Mouse (Mus musculus): ENCODE data around the gene Ephb2. TPM values are rescaled to one million over a fixed set of nuclear protein-coding genes. Genes with fewer than 3 reads are reported as not detected.

Gene Ephb2
- polyA plus RNA-seq, 1 experiment from 2014 or later = 1.3 TPM

- H3K4me3 ChIP-seq = no peak overlapping the region
These were observed 169.8 kb downstream of the Ephb2 start for GRCm38 (mm10) chr4:136666002-136666401.

GRCm38 (mm10) chr4:136665068-136665467 is 170.7 kb downstream of the Ephb2 start:
- WGBS = 56% methylated on average over 9 of the region's 9 CpGs
- Histone ChIP-seq H3K4me2 (no peak overlapping the region), H3K27me3 (no peaks in the 10 kb centered on the region; the same call in 1 of the 2 replicates), H3K9me3 (replicated peaks) (no peaks in the 10 kb centered on the region), H3K36me3 (no peaks in the 10 kb centered on the region), H3K27ac (no peak overlapping the region), H3K4me3 (no peak overlapping the region), H3K9ac (no peak overlapping the region), H3K4me1 (replicated peaks) (0 out of 2 replicates have a peak, but pooled peaks cover 3% of the 10 kb centered on the region)
- no peak for ATAC-seq (replicated peaks; ENCODE audit: insufficient number of reproducible peaks, insufficient read depth, low FRiP score, low read depth)

More at GRCm38 (mm10) chr4:136666002-136666401, 169.8 kb downstream of the Ephb2 start:
- H3K4me1 ChIP-seq (replicated peaks) = 0 out of 2 replicates have a peak, but pooled peaks cover 3% of the 10 kb centered on the region
- no peaks in the 10 kb centered on the region for H3K9me3 ChIP-seq (replicated peaks)
- no peak for ATAC-seq (replicated peaks; ENCODE audit: insufficient number of reproducible peaks, insufficient read depth, low FRiP score, low read depth)
- no peak overlapping the region for H3K27ac ChIP-seq
- WGBS = 66% methylated on average over 4 of the region's 4 CpGs
- H3K4me2 ChIP-seq = no peak overlapping the region
- H3K9ac ChIP-seq = no peak overlapping the region
- H3K27me3 ChIP-seq = no peaks in the 10 kb centered on the region; the same call in 1 of the 2 replicates
- no peaks in the 10 kb centered on the region for H3K36me3 ChIP-seq

GRCm38 (mm10) chr4:136657914-136658313 is 177.9 kb downstream of the Ephb2 start:
- no peaks in the 10 kb centered on the region for H3K36me3 ChIP-seq
- H3K9ac ChIP-seq = no peak overlapping the region
- WGBS = 51% methylated on average over 3 of the region's 3 CpGs
- peaks cover 2% of the 10 kb centered on the region for H3K4me1 ChIP-seq (replicated peaks)
- ATAC-seq (replicated peaks; ENCODE audit: insufficient number of reproducible peaks, insufficient read depth, low FRiP score, low read depth) = no peak
- H3K27ac ChIP-seq = no peak overlapping the region
- H3K27me3 ChIP-seq = peaks cover 14% of the 10 kb centered on the region
- H3K4me2 ChIP-seq = no peak overlapping the region
- H3K9me3 ChIP-seq (replicated peaks) = no peaks in the 10 kb centered on the region
- H3K4me3 ChIP-seq = no peak overlapping the region

GRCm38 (mm10) chr4:136653692-136654234 is 182.0 kb downstream of the Ephb2 start:
- Histone ChIP-seq H3K36me3 (no peaks in the 10 kb centered on the region), H3K27me3 (peaks cover 42% of the 10 kb centered on the region), H3K27ac (no peak overlapping the region), H3K9ac (no peak overlapping the region), H3K4me3 (no peak overlapping the region), H3K4me1 (replicated peaks) (peaks cover 20% of the 10 kb centered on the region), H3K9me3 (replicated peaks) (no peaks in the 10 kb centered on the region), H3K4me2 (no peak overlapping the region)
- ATAC-seq (replicated peaks; ENCODE audit: insufficient number of reproducible peaks, insufficient read depth, low FRiP score, low read depth) = no peak
- 69% methylated on average over 10 of the region's 10 CpGs for WGBS

- H3K27me3 ChIP-seq = peaks cover 47% of the 10 kb centered on the region
- no peak overlapping the region for H3K27ac ChIP-seq
- no peak overlapping the region for H3K4me2 ChIP-seq
- peaks cover 22% of the 10 kb centered on the region for H3K4me1 ChIP-seq (replicated peaks)
- no peaks in the 10 kb centered on the region for H3K36me3 ChIP-seq
- H3K4me3 ChIP-seq = no peak overlapping the region
- H3K9ac ChIP-seq = no peak overlapping the region
- 51% methylated on average over 6 of the region's 6 CpGs for WGBS
- ATAC-seq (replicated peaks; ENCODE audit: insufficient number of reproducible peaks, insufficient read depth, low FRiP score, low read depth) = no peak
- H3K9me3 ChIP-seq (replicated peaks) = no peaks in the 10 kb centered on the region
These were observed 182.8 kb downstream of the Ephb2 start for GRCm38 (mm10) chr4:136653019-136653418.

- Histone ChIP-seq H3K4me1 (replicated peaks) (peaks cover 22% of the 10 kb centered on the region), H3K9me3 (replicated peaks) (no peaks in the 10 kb centered on the region), H3K36me3 (no peaks in the 10 kb centered on the region), H3K27ac (no peak overlapping the region), H3K4me2 (no peak overlapping the region), H3K27me3 (peaks cover 48% of the 10 kb centered on the region), H3K9ac (no peak overlapping the region), H3K4me3 (no peak overlapping the region)
- ATAC-seq (replicated peaks; ENCODE audit: insufficient number of reproducible peaks, insufficient read depth, low FRiP score, low read depth) = no peak
- 62% methylated on average over 11 of the region's 11 CpGs for WGBS
These were observed 183.3 kb downstream of the Ephb2 start for GRCm38 (mm10) chr4:136652528-136652910.

- 79% methylated on average over 13 of the region's 13 CpGs for WGBS
- no peak for ATAC-seq (replicated peaks; ENCODE audit: insufficient number of reproducible peaks, insufficient read depth, low FRiP score, low read depth)
- H3K4me1 ChIP-seq (replicated peaks) = peaks cover 22% of the 10 kb centered on the region
- H3K9me3 ChIP-seq (replicated peaks) = no peaks in the 10 kb centered on the region
- H3K36me3 ChIP-seq = no peaks in the 10 kb centered on the region
- H3K4me2 ChIP-seq = no peak overlapping the region
- no peak overlapping the region for H3K9ac ChIP-seq
- peaks cover 50% of the 10 kb centered on the region for H3K27me3 ChIP-seq
- no peak overlapping the region for H3K4me3 ChIP-seq
- H3K27ac ChIP-seq = no peak overlapping the region
These were observed 183.8 kb downstream of the Ephb2 start for GRCm38 (mm10) chr4:136651882-136652527.

- no peak overlapping the region for H3K27ac ChIP-seq
- H3K4me1 ChIP-seq (replicated peaks) = peaks cover 22% of the 10 kb centered on the region
- peaks cover 55% of the 10 kb centered on the region for H3K27me3 ChIP-seq
- ATAC-seq (replicated peaks; ENCODE audit: insufficient number of reproducible peaks, insufficient read depth, low FRiP score, low read depth) = no peak
- H3K4me2 ChIP-seq = no peak overlapping the region
- 54% methylated on average over 3 of the region's 3 CpGs for WGBS
- no peaks in the 10 kb centered on the region for H3K9me3 ChIP-seq (replicated peaks)
- no peak overlapping the region for H3K9ac ChIP-seq
- no peak overlapping the region for H3K4me3 ChIP-seq
- H3K36me3 ChIP-seq = no peaks in the 10 kb centered on the region
These were observed 184.4 kb downstream of the Ephb2 start for GRCm38 (mm10) chr4:136651357-136651811.

- no peaks in the 10 kb centered on the region for H3K9me3 ChIP-seq (replicated peaks)
- H3K4me3 ChIP-seq = no peak overlapping the region
- no peak overlapping the region for H3K4me2 ChIP-seq
- no peaks in the 10 kb centered on the region for H3K36me3 ChIP-seq
- no peak for ATAC-seq (replicated peaks; ENCODE audit: insufficient number of reproducible peaks, insufficient read depth, low FRiP score, low read depth)
- H3K27ac ChIP-seq = no peak overlapping the region
- H3K9ac ChIP-seq = no peak overlapping the region
- peaks cover 22% of the 10 kb centered on the region for H3K4me1 ChIP-seq (replicated peaks)
- peaks cover 59% of the 10 kb centered on the region for H3K27me3 ChIP-seq
- 80% methylated on average over 8 of the region's 8 CpGs for WGBS
These were observed 185.5 kb downstream of the Ephb2 start for GRCm38 (mm10) chr4:136650261-136650660.

GRCm38 (mm10) chr4:136649480-136650196 is 186.2 kb downstream of the Ephb2 start:
- Histone ChIP-seq H3K4me1 (replicated peaks) (peaks cover 22% of the 10 kb centered on the region), H3K9me3 (replicated peaks) (no peaks in the 10 kb centered on the region), H3K27me3 (peaks cover 57% of the 10 kb centered on the region), H3K36me3 (no peaks in the 10 kb centered on the region), H3K9ac (no peak overlapping the region), H3K4me2 (peak overlapping the region; percentile 51), H3K27ac (no peak overlapping the region), H3K4me3 (peak overlapping the region; percentile 20)
- WGBS = 26% methylated on average over 13 of the region's 13 CpGs
- ATAC-seq (replicated peaks; ENCODE audit: insufficient number of reproducible peaks, insufficient read depth, low FRiP score, low read depth) = peak; percentile 53

- Histone ChIP-seq H3K27ac (no peak overlapping the region), H3K4me1 (replicated peaks) (peaks cover 22% of the 10 kb centered on the region), H3K9ac (no peak overlapping the region), H3K9me3 (replicated peaks) (no peaks in the 10 kb centered on the region), H3K36me3 (no peaks in the 10 kb centered on the region), H3K4me2 (peak overlapping the region; percentile 51), H3K27me3 (peaks cover 53% of the 10 kb centered on the region), H3K4me3 (peak overlapping the region; percentile 20)
- 11% methylated on average over 11 of the region's 11 CpGs for WGBS
- ATAC-seq (replicated peaks; ENCODE audit: insufficient number of reproducible peaks, insufficient read depth, low FRiP score, low read depth) = no peak
These were observed 186.8 kb downstream of the Ephb2 start for GRCm38 (mm10) chr4:136648922-136649479.

Measured in heart, embryonic 15.5 days (tissue).